Mouse (Mus musculus) heart, adult 2 months (tissue): ENCODE data around the gene Tmem132b. TPM values are rescaled to one million over a fixed set of nuclear protein-coding genes. Genes with fewer than 3 reads are reported as not detected.

Experiments used
- DNase-seq, 2 experiments: peaks; one replicate each; pipeline ENCODE4 v3.0.0; 2021
- H3K27ac ChIP-seq: fragments of 200-600 bp; 2 replicates; pipeline ENCODE4 v1.8.1; 2022
- H3K27me3 ChIP-seq: fragments of 200-500 bp; 2 replicates; pipeline ENCODE4 v1.6.1; 2012; ENCODE audit warnings: mild to moderate bottlenecking, low read length, inconsistent platforms, mixed read lengths; ENCODE audit not compliant: control insufficient read depth, insufficient read depth
- H3K36me3 ChIP-seq: fragments of 200-500 bp; 2 replicates; pipeline ENCODE4 v1.6.1; 2012; ENCODE audit warnings: low read length, inconsistent platforms; ENCODE audit not compliant: control insufficient read depth, insufficient read depth
- H3K4me1 ChIP-seq: fragments of 200-500 bp; 2 replicates; pipeline ENCODE4 v1.6.1; 2011; ENCODE audit warnings: low read length; ENCODE audit not compliant: control insufficient read depth, insufficient read depth
- H3K4me3 ChIP-seq: fragments of 200-600 bp; 2 replicates; pipeline ENCODE4 v1.8.1; 2022
- H3K79me2 ChIP-seq: fragments of 200-500 bp; replicated peaks from 2 replicates; pipeline ENCODE4 v1.6.1; 2012; ENCODE audit warnings: mild to moderate bottlenecking, inconsistent platforms, low read length, moderate library complexity, mixed read lengths; ENCODE audit not compliant: control insufficient read depth, insufficient read depth
- H3K9ac ChIP-seq: fragments of 200-500 bp; 2 replicates; pipeline ENCODE4 v1.6.1; 2012; ENCODE audit warnings: low read depth, mild to moderate bottlenecking, control low read depth, inconsistent platforms, low read length, mixed read lengths
- CTCF ChIP-seq: fragments of 200-600 bp; IDR thresholded peaks from 2 replicates; pipeline ENCODE4 v1.8.1; 2022; ENCODE audit warnings: antibody characterized with exemption, mild to moderate bottlenecking, moderate library complexity
- EP300 ChIP-seq: fragments of 200-500 bp; IDR thresholded peaks from 2 replicates; pipeline ENCODE4 v1.6.1; 2011; ENCODE audit warnings: low read depth, low read length, control low read depth; ENCODE audit not compliant: insufficient read depth
- POLR2A ChIP-seq: fragments of 200-500 bp; IDR thresholded peaks from 2 replicates; pipeline ENCODE4 v1.6.1; 2011; ENCODE audit warnings: mild to moderate bottlenecking, low read depth, low read length, control low read depth; ENCODE audit not compliant: insufficient read depth
- WGBS: fragments of 180-500 bp; shearing (Covaris S2); methylation state at CpG from one replicate; pipeline ENCODE4 v1.1.7; 2018; 5-methylcytosine and 5-hydroxymethylcytosine counted together
- intact Hi-C: fragments of 180-260 bp; cut with DNase I; formaldehyde crosslinking; loops from one replicate; pipeline ENCODE4 v1.15.1; 2025
- polyA plus RNA-seq: library from polyadenylated mRNA; depleted of rRNA; stranded (reverse); fragments of >200 nt; gene quantifications from 2 replicates; pipeline ENCODE4 v1.2.3, GENCODE M21; 2012
- total RNA-seq, 2 experiments: library from RNA; stranded (reverse); gene quantifications; 2 replicates each; pipeline ENCODE4 v1.2.3; 2021

Gene Tmem132b
- total and polyA plus RNA-seq, 3 experiments: not detected

- no peaks in the 10 kb centered on the region for H3K36me3 ChIP-seq
- no peaks in the 10 kb centered on the region for H3K27me3 ChIP-seq
- no peak for DNase-seq
- intact Hi-C loops: no loop called here
- no peaks in the 10 kb centered on the region for H3K79me2 ChIP-seq
- WGBS: 67% methylated on average over 5 of the region's 5 CpGs
- H3K27ac ChIP-seq: no peak overlapping the region
- no peak overlapping the region for H3K4me3 ChIP-seq
- H3K9ac ChIP-seq: no peak overlapping the region
- H3K4me1 ChIP-seq: no peaks in the 10 kb centered on the region
- TF ChIP-seq EP300 (no peak), CTCF (no peak), POLR2A (no peak)
Measured at GRCm38 (mm10) chr5:125613136-125613535, 81.6 kb downstream of the Tmem132b start.

- no peak overlapping the region for H3K9ac ChIP-seq
- intact Hi-C loops: no loop called here
- no peak for TF ChIP-seq EP300
- no peak for TF ChIP-seq POLR2A
- TF ChIP-seq CTCF: peak; percentile 37
- 48% methylated on average over 2 of the region's 2 CpGs for WGBS
- H3K4me1 ChIP-seq: no peaks in the 10 kb centered on the region
- H3K79me2 ChIP-seq: no peaks in the 10 kb centered on the region
- DNase-seq: no peak
- H3K27me3 ChIP-seq: no peaks in the 10 kb centered on the region
- H3K4me3 ChIP-seq: no peak overlapping the region
- H3K36me3 ChIP-seq: no peaks in the 10 kb centered on the region
- no peak overlapping the region for H3K27ac ChIP-seq
Measured at GRCm38 (mm10) chr5:125614348-125614747, 82.8 kb downstream of the Tmem132b start.

- no peaks in the 10 kb centered on the region for H3K36me3 ChIP-seq
- no peaks in the 10 kb centered on the region for H3K79me2 ChIP-seq
- WGBS: 94% methylated on average over 1 of the region's 1 CpGs
- H3K4me1 ChIP-seq: no peaks in the 10 kb centered on the region
- H3K9ac ChIP-seq: no peak overlapping the region
- no peaks in the 10 kb centered on the region for H3K27me3 ChIP-seq
- intact Hi-C loops: no loop called here
- no peak for TF ChIP-seq CTCF
- TF ChIP-seq POLR2A: no peak
- TF ChIP-seq EP300: no peak
- no peak for DNase-seq
- H3K4me3 ChIP-seq: no peak overlapping the region
- no peak overlapping the region for H3K27ac ChIP-seq
Measured at GRCm38 (mm10) chr5:125617050-125617449, 85.5 kb downstream of the Tmem132b start.

- Histone ChIP-seq H3K27ac (no peak overlapping the region), H3K36me3 (no peaks in the 10 kb centered on the region), H3K27me3 (no peaks in the 10 kb centered on the region), H3K9ac (no peak overlapping the region), H3K4me3 (no peak overlapping the region), H3K79me2 (no peaks in the 10 kb centered on the region), H3K4me1 (no peaks in the 10 kb centered on the region)
- TF ChIP-seq CTCF: no peak
- TF ChIP-seq POLR2A: no peak
- TF ChIP-seq EP300: no peak
- intact Hi-C loops: no loop called here
- 76% methylated on average over 9 of the region's 9 CpGs for WGBS
- no peak for DNase-seq
Measured at GRCm38 (mm10) chr5:125627816-125628348, 96.3 kb downstream of the Tmem132b start.

- Histone ChIP-seq H3K79me2 (no peaks in the 10 kb centered on the region), H3K4me1 (no peaks in the 10 kb centered on the region), H3K9ac (no peak overlapping the region), H3K27me3 (no peaks in the 10 kb centered on the region), H3K4me3 (no peak overlapping the region), H3K36me3 (no peaks in the 10 kb centered on the region), H3K27ac (no peak overlapping the region)
- 75% methylated on average over 6 of the region's 6 CpGs for WGBS
- DNase-seq: no peak
- intact Hi-C loops: no loop called here
- TF ChIP-seq POLR2A: no peak
- TF ChIP-seq EP300: no peak
- no peak for TF ChIP-seq CTCF
Measured at GRCm38 (mm10) chr5:125634666-125635065, 103.1 kb downstream of the Tmem132b start.

GRCm38 (mm10) chr5:125640966-125641365, 109.4 kb downstream of the Tmem132b start:
- H3K4me3 ChIP-seq: no peak overlapping the region
- no peak overlapping the region for H3K27ac ChIP-seq
- no peak for TF ChIP-seq POLR2A
- TF ChIP-seq CTCF: no peak
- no peak for TF ChIP-seq EP300
- H3K9ac ChIP-seq: no peak overlapping the region
- no peaks in the 10 kb centered on the region for H3K36me3 ChIP-seq
- 64% methylated on average over 1 of the region's 1 CpGs for WGBS
- intact Hi-C loops: no loop called here
- no peak for DNase-seq
- no peaks in the 10 kb centered on the region for H3K27me3 ChIP-seq
- H3K79me2 ChIP-seq: no peaks in the 10 kb centered on the region
- H3K4me1 ChIP-seq: no peaks in the 10 kb centered on the region
